ENCODE assay signal across 16 mouse cellular contexts in the genomic region with DNA sequence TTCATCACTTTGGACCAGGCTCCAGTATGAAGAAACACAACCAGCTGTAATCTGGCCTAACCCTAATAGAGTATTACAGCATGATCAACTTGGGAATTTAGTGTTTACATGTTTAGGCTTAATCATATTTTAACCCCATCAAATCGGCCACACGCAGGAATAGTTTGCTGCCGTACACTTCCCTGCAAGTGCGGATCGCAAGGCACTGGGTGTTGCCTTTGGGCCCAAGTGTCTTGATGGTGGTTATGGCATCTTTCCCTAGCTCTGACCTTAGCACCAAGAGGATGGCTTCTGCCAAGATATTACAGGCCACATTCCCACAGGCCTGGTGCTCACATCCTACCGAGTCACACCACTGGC.
DNase-seq lines count a peak whose midpoint lies in the region; ATAC-seq lines count a peak whose summit lies in the region.
"Had no signal": no experiment of that assay in that cellular context is flagged by ENCODE, and none has a peak within 500 bp of the region (broad histone marks: within the 10 kb centered on the region; RNA-seq: fewer than 3 reads in every experiment).

No protein-coding gene starts in this region.

- 87% methylated on average over 6 of the region's 6 CpGs for WGBS in heart, embryonic 12.5 days

- ATAC-seq in heart, embryonic 12.5 days (ENCODE audit: insufficient number of reproducible peaks, low FRiP score): no peak
- ATAC-seq: forebrain, embryonic 16.5 days; inflammation-experienced regulatory T-cells, adult 6 months; midbrain, embryonic 15.5 days had no signal

- peaks cover 19% of the 10 kb centered on the region for H3K4me1 ChIP-seq in heart, embryonic 12.5 days (replicated peaks)

- no peak overlapping the region for H3K4me2 ChIP-seq in heart, embryonic 12.5 days
- H3K4me2 ChIP-seq: heart, embryonic 15.5 days; midbrain, embryonic 15.5 days; neural tube, embryonic 12.5 days had no signal

- no peak overlapping the region for H3K9ac ChIP-seq in heart, embryonic 12.5 days
- H3K9ac ChIP-seq: heart, embryonic 15.5 days; midbrain, embryonic 15.5 days; neural tube, embryonic 12.5 days had no signal

- no peaks in the 10 kb centered on the region for H3K27me3 ChIP-seq in heart, embryonic 12.5 days (replicated peaks)
- H3K27me3 ChIP-seq: heart, embryonic 15.5 days; midbrain, embryonic 15.5 days; neural tube, embryonic 12.5 days had no signal

- H3K4me3 ChIP-seq in heart, embryonic 12.5 days: no peak overlapping the region
- H3K4me3 ChIP-seq: heart, embryonic 15.5 days; midbrain, embryonic 15.5 days; neural tube, embryonic 12.5 days had no signal

- H3K9me3 ChIP-seq in heart, embryonic 12.5 days (replicated peaks): no peaks in the 10 kb centered on the region; the same call in 1 of the 2 replicates
- H3K9me3 ChIP-seq: heart, embryonic 15.5 days; midbrain, embryonic 15.5 days; neural tube, embryonic 12.5 days had no signal

- H3K27ac ChIP-seq in heart, embryonic 12.5 days (ENCODE audit: poor library complexity, severe bottlenecking): no peak overlapping the region
- H3K27ac ChIP-seq: macrophage; midbrain, embryonic 15.5 days; neural tube, embryonic 12.5 days had no signal

- peak; percentile 46 for DNase-seq in heart, adult 8-10 months (ENCODE audit: low spot score)
- DNase-seq in NIH3T3 (ENCODE audit: low read depth): peak; percentile 53
- peak; percentile 37 to 43 for DNase-seq in gastrocnemius, adult 8-10 months (ENCODE audit: low spot score in 2 of 2)
- DNase-seq in lung, postnatal 10 days: peak; percentile 20
- DNase-seq in cerebellum, adult 18-20 months: no peak
- DNase-seq in adrenal gland, postnatal 14 days: no peak
- DNase-seq: cerebellum, adult 9-11 months; spleen, adult 18-20 months; thymus, adult 2 months had no signal

- no peaks in the 10 kb centered on the region for H3K36me3 ChIP-seq in heart, embryonic 12.5 days
- H3K36me3 ChIP-seq: heart, embryonic 15.5 days; midbrain, embryonic 15.5 days; neural tube, embryonic 12.5 days had no signal

Comparison
In these comparisons a context has a peak if more than half of its experiments do, and no peak if none do; other contexts are left out.
1. DNase-seq: peak in heart, adult 8-10 months (single experiment), NIH3T3 (single experiment), gastrocnemius, adult 8-10 months (2 of 2) and lung, postnatal 10 days (single experiment); none in cerebellum, adult 18-20 months (0 of 2) and adrenal gland, postnatal 14 days (single experiment).